Mouse (Mus musculus): Measurements from ENCODE around the gene Nfix. TPM values are rescaled to one million over a fixed set of nuclear protein-coding genes. Genes with fewer than 3 reads are reported as not detected.

The Nfix gene
- polyA plus RNA-seq, 1 experiment, result 74.6 TPM

- Histone ChIP-seq H3K4me1 (ENCODE audit: control insufficient read depth, insufficient read depth, insufficient read length, low read length) (peaks cover 35% of the 10 kb centered on the region), H3K27ac (replicated peaks; ENCODE audit: low read depth, low read length) (no peak overlapping the region), H3K4me3 (ENCODE audit: insufficient read depth, low read depth, low read length) (no peak overlapping the region)
Measured at GRCm38 (mm10) chr8:84738266-84738665, 61.9 kb downstream of the Nfix start.

- no peak overlapping the region for H3K27ac ChIP-seq (replicated peaks; ENCODE audit: low read depth, low read length)
- H3K4me1 ChIP-seq (ENCODE audit: control insufficient read depth, insufficient read depth, insufficient read length, low read length), result peaks cover 41% of the 10 kb centered on the region
Measured at GRCm38 (mm10) chr8:84737608-84738007, 62.5 kb downstream of the Nfix start.

DNA sequence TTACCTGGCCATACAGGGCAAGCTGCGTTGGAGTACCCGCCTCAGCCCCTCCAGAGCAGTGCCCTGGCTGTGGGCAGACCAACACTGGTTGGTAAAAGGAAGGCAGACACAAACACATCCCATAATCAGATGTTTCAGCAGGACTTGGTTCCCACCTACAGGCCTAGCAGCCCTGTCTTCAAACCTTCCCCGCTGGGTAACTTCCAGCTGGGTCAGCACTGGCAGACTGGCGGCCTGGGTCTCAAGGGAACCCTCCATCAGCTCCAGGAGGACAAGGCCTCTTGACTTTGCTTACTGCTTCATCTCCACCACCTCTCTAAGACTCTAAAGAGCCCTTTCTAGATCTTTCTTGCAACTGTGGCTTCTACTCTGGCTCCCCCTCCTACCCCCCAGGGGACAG, 63.6 kb downstream of the Nfix start:
- H3K4me1 ChIP-seq (ENCODE audit: control insufficient read depth, insufficient read depth, insufficient read length, low read length), result peaks cover 47% of the 10 kb centered on the region
- peak overlapping the region; percentile 8; the same call in 1 of the 2 replicates for H3K27ac ChIP-seq (replicated peaks; ENCODE audit: low read depth, low read length)
- H3K4me3 ChIP-seq (ENCODE audit: insufficient read depth, low read depth, low read length), result no peak overlapping the region

More at GRCm38 (mm10) chr8:84737608-84738007, 62.5 kb downstream of the Nfix start:
- H3K4me3 ChIP-seq (ENCODE audit: insufficient read depth, low read depth, low read length), result no peak overlapping the region

- no peak overlapping the region for H3K4me3 ChIP-seq (ENCODE audit: insufficient read depth, low read depth, low read length)
- H3K27ac ChIP-seq (replicated peaks; ENCODE audit: low read depth, low read length), result peak overlapping the region; percentile 4; the same call in 1 of the 2 replicates
- peaks cover 50% of the 10 kb centered on the region for H3K4me1 ChIP-seq (ENCODE audit: control insufficient read depth, insufficient read depth, insufficient read length, low read length)
Measured at GRCm38 (mm10) chr8:84735597-84735996, 64.5 kb downstream of the Nfix start.

GRCm38 (mm10) chr8:84734680-84735079, 65.5 kb downstream of the Nfix start:
- Histone ChIP-seq H3K27ac (replicated peaks; ENCODE audit: low read depth, low read length) (no peak overlapping the region), H3K4me3 (ENCODE audit: insufficient read depth, low read depth, low read length) (no peak overlapping the region), H3K4me1 (ENCODE audit: control insufficient read depth, insufficient read depth, insufficient read length, low read length) (peaks cover 57% of the 10 kb centered on the region)

DNA sequence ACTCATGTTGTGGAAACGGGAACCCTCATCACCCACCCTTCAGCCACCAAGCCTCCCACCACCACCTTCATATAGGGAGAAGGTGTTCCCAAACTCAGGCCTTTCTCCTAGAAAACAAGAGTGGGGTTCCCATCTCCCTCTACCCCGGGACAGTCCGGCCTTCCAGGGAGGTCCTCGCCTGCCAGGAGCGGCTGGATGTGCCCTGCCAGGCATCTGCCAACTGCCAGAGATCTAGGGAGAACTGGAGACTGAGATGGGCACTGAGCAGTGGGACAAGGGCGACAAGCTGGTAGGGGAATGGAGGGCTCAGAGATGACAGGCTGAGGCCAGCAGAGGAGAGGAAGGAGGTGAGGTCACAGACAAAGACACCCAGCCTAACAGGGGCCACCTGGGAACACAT, 66.2 kb downstream of the Nfix start:
- Histone ChIP-seq H3K4me3 (ENCODE audit: insufficient read depth, low read depth, low read length) (no peak overlapping the region), H3K27ac (replicated peaks; ENCODE audit: low read depth, low read length) (no peak overlapping the region), H3K4me1 (ENCODE audit: control insufficient read depth, insufficient read depth, insufficient read length, low read length) (peaks cover 59% of the 10 kb centered on the region)

DNA sequence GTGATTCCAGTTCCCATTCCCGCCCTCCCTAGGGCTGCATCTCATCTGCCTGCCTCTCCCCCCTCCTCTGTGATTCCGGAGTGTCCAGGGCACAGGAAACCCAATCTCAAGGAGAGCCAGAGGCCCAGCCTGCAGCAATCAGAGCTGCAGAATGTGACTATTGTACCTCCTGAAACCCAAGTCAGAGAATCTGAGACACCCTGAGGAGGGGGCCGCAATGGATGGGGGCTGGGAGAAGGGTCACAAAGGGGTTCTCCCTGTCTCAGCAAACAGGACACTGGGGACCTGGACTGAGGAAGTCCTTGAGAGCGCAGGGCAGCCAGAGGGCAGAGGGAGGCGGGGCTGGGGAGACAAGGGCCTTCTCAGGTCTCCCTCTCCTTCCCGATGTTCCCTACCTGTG, 67.1 kb downstream of the Nfix start:
- Histone ChIP-seq H3K27ac (replicated peaks; ENCODE audit: low read depth, low read length) (no peak overlapping the region), H3K4me3 (ENCODE audit: insufficient read depth, low read depth, low read length) (no peak overlapping the region), H3K4me1 (ENCODE audit: control insufficient read depth, insufficient read depth, insufficient read length, low read length) (peaks cover 59% of the 10 kb centered on the region)

GRCm38 (mm10) chr8:84732545-84732944, 67.6 kb downstream of the Nfix start:
- Histone ChIP-seq H3K4me3 (ENCODE audit: insufficient read depth, low read depth, low read length) (no peak overlapping the region), H3K27ac (replicated peaks; ENCODE audit: low read depth, low read length) (peak overlapping the region; percentile 6; the same call in 1 of the 2 replicates), H3K4me1 (ENCODE audit: control insufficient read depth, insufficient read depth, insufficient read length, low read length) (peaks cover 56% of the 10 kb centered on the region)

DNA sequence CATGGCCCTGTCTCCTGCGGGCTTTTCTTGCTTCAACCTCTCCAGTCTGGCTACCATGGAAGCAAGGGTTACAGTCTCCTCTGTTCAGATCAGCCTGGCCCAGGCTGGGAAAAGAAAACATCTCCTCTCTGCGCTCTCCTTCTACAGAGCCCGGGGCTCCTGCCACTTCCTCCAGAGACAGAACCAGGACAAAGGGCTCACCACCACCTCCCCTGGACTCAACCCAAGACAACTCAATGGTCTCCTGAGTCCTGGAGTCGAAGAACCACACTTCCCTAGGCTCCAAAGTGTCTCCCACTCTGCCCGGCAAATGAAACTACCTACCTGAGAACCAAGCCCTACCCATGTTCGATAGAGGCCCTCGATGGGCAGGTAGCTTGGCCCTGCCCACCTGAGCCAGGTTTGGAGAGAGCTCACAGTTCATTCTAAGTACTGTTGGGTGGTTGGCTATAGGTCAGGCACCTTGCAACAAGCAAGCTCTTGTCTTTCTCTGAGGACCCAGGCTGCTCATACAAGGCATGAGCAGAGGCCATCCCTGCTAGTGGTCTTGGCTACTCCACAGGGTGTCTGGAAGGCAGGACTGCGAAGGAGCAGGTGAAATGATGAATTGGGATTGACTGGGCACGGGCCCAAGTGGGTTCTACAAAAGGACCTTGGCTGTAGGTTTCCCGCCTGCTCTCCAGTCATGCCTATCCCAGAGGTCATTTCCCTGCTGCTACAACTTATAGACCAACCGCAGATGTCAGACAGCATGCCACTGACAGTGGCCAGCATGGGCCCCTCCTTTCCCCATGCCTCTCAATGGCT, 68.6 kb downstream of the Nfix start:
- Histone ChIP-seq H3K4me3 (ENCODE audit: insufficient read depth, low read depth, low read length) (no peak overlapping the region), H3K27ac (replicated peaks; ENCODE audit: low read depth, low read length) (peak overlapping the region; percentile 46), H3K4me1 (ENCODE audit: control insufficient read depth, insufficient read depth, insufficient read length, low read length) (peaks cover 55% of the 10 kb centered on the region)

DNA sequence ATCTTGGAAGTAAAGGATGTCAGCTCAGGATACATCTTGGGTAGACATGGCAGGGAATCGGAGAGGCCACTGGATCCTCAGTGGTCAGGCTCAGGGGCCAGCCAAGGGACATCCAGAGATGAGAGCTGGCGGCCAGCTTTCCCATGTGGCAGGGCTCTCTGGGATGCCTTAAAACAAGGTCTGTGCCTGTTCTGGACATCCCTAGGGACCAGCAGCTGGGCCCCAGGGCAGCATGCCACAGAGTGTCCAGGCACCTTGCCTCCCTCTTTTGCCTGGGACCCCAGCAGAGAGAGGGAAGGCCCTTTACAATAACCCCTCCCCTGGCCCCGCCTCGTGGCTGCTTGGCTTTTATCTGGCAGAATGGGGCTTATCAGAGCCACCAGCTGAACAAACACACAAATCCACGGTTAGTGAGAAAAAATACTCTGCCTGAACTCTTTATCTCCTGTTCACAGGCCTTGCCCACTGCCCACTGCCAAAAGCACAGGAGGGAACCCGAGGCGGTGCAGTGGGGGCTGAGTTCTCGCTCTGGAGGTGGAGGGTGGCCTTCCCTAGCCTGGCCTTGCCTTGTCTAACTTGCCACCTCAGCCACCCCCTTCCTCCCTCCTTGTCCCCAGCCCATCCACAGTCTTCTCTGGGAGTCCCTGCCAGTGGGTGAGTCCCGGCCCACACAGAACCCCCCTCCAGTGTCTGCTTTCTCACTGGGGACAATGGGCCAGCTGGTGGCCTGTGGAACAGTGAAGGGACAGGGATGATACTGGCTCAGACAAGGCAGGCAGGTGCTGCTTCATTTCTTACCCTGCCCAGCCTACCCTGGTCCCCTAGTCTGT, 69.4 kb downstream of the Nfix start:
- Histone ChIP-seq H3K4me1 (ENCODE audit: control insufficient read depth, insufficient read depth, insufficient read length, low read length) (peaks cover 48% of the 10 kb centered on the region), H3K27ac (replicated peaks; ENCODE audit: low read depth, low read length) (peak overlapping the region; percentile 56), H3K4me3 (ENCODE audit: insufficient read depth, low read depth, low read length) (no peak overlapping the region)

GRCm38 (mm10) chr8:84729921-84730362, 70.2 kb downstream of the Nfix start:
- Histone ChIP-seq H3K4me3 (ENCODE audit: insufficient read depth, low read depth, low read length) (no peak overlapping the region), H3K27ac (replicated peaks; ENCODE audit: low read depth, low read length) (peak overlapping the region; percentile 56), H3K4me1 (ENCODE audit: control insufficient read depth, insufficient read depth, insufficient read length, low read length) (peaks cover 56% of the 10 kb centered on the region)

DNA sequence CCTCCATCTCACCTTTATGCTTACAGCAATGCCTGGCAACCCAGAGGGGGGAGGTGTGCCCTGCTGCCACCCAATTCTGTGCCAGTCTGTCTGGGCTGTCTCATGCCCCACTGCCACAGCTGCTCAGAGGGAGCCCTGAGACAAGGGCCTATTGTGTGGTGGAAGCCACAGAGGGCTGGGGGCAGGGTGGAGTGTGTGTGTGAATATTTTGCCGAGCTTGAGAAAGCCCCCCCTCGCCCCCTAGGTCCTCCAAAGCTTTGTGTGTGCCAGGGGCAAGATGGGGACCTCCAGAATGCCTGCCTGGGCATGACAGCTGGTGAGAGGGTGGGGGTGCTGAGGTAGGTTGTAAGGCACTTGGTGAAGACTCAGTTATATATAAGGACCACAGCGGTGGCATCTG, 71.7 kb downstream of the Nfix start:
- Histone ChIP-seq H3K4me1 (ENCODE audit: control insufficient read depth, insufficient read depth, insufficient read length, low read length) (peaks cover 62% of the 10 kb centered on the region), H3K4me3 (ENCODE audit: insufficient read depth, low read depth, low read length) (no peak overlapping the region), H3K27ac (replicated peaks; ENCODE audit: low read depth, low read length) (no peak overlapping the region)

DNA sequence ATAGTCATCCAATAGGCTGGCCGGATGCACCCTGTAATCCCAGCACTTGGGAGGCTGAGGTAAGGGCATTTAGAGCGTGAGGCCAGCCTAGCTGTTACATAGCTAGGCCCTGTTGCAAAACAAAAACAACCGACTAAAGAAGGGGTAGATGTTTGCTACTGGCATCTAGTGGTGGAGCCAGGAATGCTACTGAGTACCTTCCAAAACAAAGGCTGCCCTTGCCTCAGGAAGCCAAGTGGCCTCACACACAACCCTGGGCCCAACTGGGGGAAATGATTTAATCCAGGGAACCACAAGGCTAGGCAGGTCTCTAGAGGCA, 74.2 kb downstream of the Nfix start:
- Histone ChIP-seq H3K4me3 (ENCODE audit: insufficient read depth, low read depth, low read length) (no peak overlapping the region), H3K27ac (replicated peaks; ENCODE audit: low read depth, low read length) (peak overlapping the region; percentile 56), H3K4me1 (ENCODE audit: control insufficient read depth, insufficient read depth, insufficient read length, low read length) (peaks cover 50% of the 10 kb centered on the region)

- Histone ChIP-seq H3K4me3 (ENCODE audit: insufficient read depth, low read depth, low read length) (no peak overlapping the region), H3K27ac (replicated peaks; ENCODE audit: low read depth, low read length) (peak overlapping the region; percentile 56), H3K4me1 (ENCODE audit: control insufficient read depth, insufficient read depth, insufficient read length, low read length) (peaks cover 45% of the 10 kb centered on the region)
Measured at GRCm38 (mm10) chr8:84725246-84725940, 74.8 kb downstream of the Nfix start.

GRCm38 (mm10) chr8:84724683-84725082, 75.5 kb downstream of the Nfix start:
- 0 out of 2 replicates have a peak overlapping the region, but pooled peaks have one; percentile 56 for H3K27ac ChIP-seq (replicated peaks; ENCODE audit: low read depth, low read length)
- peaks cover 38% of the 10 kb centered on the region for H3K4me1 ChIP-seq (ENCODE audit: control insufficient read depth, insufficient read depth, insufficient read length, low read length)
- H3K4me3 ChIP-seq (ENCODE audit: insufficient read depth, low read depth, low read length), result no peak overlapping the region
